Mouse (Mus musculus): ENCODE results near the gene Pqlc3. TPM values are rescaled to one million over a fixed set of nuclear protein-coding genes. Genes with fewer than 3 reads are reported as not detected.

The Pqlc3 gene
- 23.6 TPM for polyA plus RNA-seq (2014; fragmentation: Illumina TruSeq; extraction: RNeasy Lipid Tissue Mini Kit (QIAGEN cat#74804))

GRCm38 (mm10) chr12:16999739-17000497, at the start of gene Pqlc3:
TSS of gene Pqlc3 (minus strand) at chr12:17000408.

GRCm38 (mm10) chr12:17011100-17011870, 11.1 kb upstream of the Pqlc3 start, which contains the start of gene 2410004P03Rik:
TSS of gene 2410004P03Rik (minus strand) at chr12:17011727.

Other genes starting within 250 kb of the Pqlc3 start
- gene Greb1, start 199.5 kb downstream of the Pqlc3 start, polyA plus RNA-seq (2014; fragmentation: Illumina TruSeq; extraction: RNeasy Lipid Tissue Mini Kit (QIAGEN cat#74804)), result 113 TPM
- gene E2f6, start 189.4 kb downstream of the Pqlc3 start, polyA plus RNA-seq (2014; fragmentation: Illumina TruSeq; extraction: RNeasy Lipid Tissue Mini Kit (QIAGEN cat#74804)), result 59.5 TPM
- gene Rock2, start 105.5 kb downstream of the Pqlc3 start, polyA plus RNA-seq (2014; fragmentation: Illumina TruSeq; extraction: RNeasy Lipid Tissue Mini Kit (QIAGEN cat#74804)), result 215 TPM
- 1.7 TPM for gene 2410004P03Rik, start 11.3 kb upstream of the Pqlc3 start, polyA plus RNA-seq (2014; fragmentation: Illumina TruSeq; extraction: RNeasy Lipid Tissue Mini Kit (QIAGEN cat#74804))
- gene Kcnf1, start 176.5 kb upstream of the Pqlc3 start, polyA plus RNA-seq (2014; fragmentation: Illumina TruSeq; extraction: RNeasy Lipid Tissue Mini Kit (QIAGEN cat#74804)), result 3.3 TPM